Mouse (Mus musculus): ENCODE data around the gene Cep78.

DNA sequence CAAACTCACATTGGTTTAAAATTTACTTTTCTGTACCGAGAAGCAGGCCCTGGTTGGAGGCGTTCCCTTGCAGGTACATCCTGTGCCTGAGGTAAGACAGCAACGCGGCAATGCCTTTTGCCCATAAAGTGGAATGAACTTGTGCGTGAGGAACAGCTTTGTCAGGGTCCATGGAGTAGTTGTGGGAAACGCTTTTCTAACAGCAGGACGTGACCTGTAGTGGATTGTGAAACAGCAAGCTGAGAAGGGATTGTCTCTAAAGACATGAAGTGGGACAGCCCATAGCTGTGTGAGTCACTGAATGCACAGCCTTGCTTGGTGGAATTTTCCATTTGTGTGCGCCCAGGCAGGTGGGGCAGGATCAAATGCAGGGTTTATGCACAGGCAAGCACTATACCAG, 43.4 kb downstream of the Cep78 start:
- TF ChIP-seq CTCF (IDR thresholded peaks at IDR 0.05; ENCODE audit: low read depth) (no peak), EP300 (optimal IDR thresholded peaks at IDR 0.05) (peak; percentile 63)
